Mouse (Mus musculus) layer of hippocampus, adult 9-11 months (tissue): ENCODE measurements around the gene Ank3.

Experiments
- DNase-seq: peaks from one replicate; pipeline ENCODE4 v3.0.0; 2022

The Ank3 gene

DNA sequence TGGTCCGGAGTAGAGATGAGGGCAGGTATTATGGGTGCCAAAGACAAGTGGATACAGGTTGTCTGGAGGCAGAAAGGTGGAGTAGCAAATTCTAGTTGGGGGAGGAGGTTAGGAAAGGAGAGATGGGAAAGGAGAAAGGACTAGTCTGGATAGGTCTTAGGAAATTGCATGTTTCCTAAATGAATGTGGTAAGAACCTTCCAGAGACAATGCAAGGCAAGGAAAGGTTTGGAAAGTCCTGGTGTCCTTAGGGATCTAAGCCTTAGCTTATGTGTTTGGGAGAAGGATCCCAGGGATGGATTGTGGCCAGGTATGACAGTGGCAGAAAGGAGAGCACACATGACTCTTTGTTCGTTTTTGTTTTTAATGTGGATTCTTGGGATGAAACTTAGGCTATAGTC, 139.7 kb downstream of the Ank3 start:
- no peak for DNase-seq

DNA sequence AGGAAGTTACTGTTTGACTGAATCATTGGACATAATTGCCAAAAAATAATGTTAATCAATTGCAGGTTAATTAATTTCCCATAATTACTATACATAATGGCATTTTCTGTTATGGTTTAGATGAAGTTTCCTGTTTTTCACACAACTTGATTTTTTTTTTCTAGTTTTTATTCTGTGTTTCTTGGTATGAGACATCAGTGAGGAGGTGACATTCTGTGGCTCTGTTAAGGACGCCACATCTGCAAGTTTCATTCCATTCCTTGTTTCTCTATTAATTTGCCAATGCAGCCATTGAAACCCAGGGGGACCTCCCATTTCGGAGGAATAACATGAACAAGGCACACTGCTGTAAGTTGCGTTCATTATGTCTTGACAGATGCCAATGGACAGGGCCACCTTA, 143.9 kb downstream of the Ank3 start:
- DNase-seq = no peak

DNA sequence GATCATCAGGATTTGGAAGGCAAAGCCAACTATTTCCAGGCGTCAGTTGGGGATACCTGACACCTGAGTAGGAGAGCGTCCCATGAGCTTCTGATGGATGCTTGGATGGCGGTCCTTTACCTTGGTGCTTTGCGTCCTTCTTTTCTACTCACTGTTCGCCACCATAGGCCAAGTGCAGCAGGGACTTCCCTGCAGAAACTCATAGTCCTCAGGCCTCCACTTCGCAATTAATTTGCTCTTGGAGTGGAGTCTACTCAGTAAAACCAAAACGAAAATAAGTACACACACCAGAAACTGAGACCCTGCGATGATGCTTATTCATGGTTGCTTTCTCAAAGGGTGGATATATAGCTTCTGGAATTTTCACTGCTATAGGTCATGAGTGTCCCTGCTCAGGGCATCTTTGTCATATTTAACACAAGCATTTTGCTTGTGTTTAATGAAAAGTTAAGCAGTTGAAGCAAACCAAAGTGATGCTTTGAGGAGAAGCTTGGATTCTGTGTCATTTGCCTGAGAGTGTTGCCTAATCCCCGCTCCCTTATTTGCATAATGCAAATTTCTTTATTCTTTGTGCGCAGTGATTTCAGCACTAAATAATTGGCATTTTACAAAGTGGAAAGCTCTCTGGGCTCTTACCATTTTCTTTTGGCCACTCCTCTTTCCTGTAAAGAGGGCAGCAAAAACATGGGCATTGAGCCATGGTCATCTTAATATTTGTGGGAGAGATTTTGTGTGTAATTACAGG, 145.5 kb downstream of the Ank3 start:
- no peak for DNase-seq

DNA sequence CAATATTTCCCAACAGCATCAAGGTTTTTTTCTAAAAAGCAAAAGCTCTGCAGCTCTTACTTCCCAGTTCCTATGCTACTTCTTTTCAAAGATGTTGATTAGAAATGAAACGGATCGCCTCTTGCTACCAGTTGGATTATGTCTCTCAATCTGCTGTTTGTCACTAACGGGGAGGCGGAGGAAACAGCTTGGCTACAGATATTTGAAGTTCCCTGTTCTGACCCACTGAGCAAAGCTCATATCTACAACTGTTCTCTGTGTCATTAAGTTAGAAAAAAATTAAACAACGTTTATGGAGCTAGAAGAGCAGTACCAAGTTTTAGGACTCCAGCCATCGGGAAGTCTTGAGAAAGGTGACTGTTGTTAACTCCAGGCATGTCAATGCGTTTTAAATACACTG, 146.1 kb downstream of the Ank3 start:
- peak; percentile 43 for DNase-seq

DNA sequence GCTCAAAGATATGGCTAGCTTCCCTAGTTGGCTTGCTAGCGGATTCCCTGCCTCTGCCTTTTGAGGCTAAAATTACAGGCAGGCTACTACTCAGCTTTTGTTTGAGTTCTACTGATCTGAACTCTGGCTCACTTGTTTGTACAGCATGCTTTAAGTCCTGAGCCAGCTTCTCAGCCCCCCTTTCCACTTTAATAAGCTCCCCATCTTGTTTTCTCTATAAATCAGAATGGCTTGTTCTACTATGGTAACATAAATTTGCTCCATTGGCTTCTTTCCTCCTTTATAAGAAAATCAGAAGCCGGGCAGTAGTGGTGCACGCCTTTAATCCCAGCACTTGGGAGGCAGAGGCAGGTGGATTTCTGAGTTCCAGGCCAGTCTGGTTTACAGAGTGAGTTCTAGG, 147.4 kb downstream of the Ank3 start:
- DNase-seq = no peak

DNA sequence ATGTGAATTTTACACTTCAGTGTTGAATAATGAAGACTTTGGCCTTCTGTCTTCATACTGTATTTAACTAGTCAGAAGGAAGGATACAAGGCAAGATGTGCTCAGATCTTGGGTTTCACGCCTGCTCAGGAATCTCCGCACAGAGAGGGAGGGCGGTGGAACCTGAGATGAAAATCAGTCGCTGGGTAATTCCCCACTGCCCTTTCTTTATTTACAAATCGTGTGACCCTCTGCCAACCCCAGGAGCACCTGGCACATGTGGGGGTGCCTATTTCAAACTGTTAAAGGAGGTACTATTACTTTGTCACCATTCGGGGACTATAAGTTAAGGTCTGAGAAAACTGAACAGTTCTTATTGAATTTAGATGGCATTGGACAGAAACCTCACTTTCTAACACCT, 148.1 kb downstream of the Ank3 start:
- no peak for DNase-seq

DNA sequence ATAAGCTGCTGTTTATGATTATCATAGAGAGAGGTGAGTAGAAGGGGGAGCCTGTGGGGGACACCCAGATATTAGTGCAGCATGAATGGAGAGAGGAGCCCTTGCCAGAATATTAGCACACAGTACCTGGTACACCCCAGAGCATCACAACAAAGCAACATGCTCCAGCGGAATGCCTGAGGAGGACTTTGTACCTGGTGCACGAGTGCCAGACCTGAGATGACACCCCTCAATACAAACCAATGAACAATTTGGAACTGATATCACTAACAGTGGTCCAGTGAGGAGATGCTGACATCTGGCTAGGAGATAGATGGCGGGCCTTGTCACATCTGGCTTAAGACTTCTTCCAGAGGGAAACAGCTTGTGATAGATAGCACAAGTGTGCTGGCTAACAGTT, 150.2 kb downstream of the Ank3 start:
- no peak for DNase-seq

DNA sequence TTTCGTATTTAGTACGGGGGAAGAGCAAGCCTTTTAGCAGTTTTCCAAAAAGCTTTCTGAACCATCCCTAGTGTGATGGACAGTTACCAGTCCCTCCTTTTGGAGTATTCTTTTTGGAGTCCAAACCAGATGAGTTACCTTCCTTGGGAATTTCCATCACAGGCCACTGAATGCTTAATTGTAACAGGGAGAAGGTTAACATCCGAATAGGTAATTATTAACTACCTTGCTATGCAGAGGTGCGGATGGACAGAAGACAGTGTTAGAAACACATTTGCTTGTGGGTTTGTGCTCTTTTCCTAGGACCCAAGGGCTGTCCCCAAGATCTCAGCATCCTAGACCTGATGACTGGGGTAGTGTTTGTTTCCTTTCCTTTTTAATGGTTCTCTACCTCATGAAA, 150.6 kb downstream of the Ank3 start:
- no peak for DNase-seq

DNA sequence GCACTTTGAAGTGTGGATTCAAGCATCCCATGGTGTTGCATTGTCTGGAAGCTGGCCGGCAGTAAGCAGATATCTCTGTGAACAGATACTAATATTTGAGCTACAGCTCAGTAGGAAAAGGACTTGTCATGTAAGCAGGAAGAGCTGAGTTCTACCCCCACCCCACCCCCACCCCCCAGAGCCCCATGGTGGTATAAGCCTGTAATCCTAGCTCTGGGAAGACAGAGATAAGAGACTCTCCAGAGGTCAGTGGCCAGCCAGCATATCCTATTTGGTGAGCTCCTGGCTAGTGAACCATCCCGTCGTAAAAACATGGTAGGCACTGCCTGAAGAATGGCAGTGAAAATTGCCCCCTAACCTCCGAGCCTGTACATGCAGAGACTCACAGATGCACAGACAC, 152.3 kb downstream of the Ank3 start:
- no peak for DNase-seq

DNA sequence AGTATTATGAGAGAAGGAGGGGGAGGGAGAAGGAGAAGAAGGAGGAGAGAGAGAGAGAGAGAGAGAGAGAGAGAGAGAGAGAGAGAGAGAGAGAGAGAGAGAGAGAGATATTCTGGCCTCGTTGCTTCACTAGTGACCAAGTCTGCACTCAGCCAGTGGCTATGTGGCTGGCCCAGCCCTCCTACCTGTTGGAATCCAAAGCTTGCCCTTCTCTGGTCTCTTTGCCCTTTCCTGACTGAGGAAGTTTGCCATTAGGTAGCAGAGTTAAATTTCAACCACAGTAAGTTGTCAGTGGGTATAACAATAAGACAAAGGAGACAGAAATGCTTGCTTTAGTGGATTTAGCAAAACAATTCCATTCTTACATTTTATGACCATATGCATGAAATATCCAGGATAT, 154.5 kb downstream of the Ank3 start:
- DNase-seq = no peak

DNA sequence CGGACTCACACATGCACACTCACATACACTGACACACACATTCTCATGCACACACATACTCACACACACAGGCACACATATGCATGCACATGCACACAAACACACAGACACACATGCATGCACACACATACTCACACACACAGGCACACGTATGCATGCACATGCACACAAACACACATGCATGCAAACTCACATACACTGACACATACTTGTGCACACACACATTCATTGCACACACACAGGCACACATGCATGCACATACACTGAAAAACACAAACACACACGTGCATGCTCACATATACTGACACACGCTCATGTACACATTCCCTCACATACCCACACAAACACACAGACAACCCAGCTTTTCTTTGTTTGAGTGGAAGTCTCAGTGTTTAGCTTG, 157.0 kb downstream of the Ank3 start:
- no peak for DNase-seq

DNA sequence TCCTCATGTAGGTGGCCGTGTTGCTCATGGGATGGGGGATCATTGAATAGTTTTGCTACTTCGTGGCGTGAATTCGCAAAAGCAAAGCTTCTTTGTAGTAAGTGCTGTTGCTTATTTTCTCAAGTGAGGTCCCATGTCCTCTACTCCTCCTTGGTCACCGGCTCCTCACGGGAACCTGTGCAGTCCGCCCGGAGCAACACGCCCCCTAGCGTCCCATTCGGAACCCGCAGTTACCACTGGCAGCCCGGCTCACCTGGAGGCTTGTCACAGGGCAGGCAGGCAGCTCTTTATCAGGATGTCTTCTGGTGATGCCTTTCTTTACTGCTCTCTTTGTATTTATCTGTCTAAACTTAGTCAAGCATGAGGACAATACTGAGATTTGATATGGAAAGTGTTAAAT, 157.7 kb downstream of the Ank3 start:
- no peak for DNase-seq

DNA sequence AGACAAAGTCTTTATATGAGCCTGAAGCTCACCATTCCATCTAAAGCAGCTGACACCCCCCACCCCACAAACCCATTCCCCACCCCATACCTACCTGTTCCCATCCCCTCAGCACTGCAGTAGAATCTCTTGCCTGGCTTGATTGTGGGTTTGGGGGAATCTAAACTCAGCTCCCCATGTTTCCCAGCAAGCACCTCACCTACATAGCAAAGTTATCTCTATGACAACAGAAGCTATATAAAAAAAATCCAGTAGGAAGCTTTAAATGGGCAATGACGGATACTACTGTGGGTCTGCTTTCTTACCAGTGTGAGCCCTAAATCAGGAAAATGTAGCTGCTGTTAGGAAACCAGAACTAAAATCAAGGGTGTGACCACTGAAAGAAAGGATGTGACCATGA, 161.7 kb downstream of the Ank3 start:
- DNase-seq = no peak

DNA sequence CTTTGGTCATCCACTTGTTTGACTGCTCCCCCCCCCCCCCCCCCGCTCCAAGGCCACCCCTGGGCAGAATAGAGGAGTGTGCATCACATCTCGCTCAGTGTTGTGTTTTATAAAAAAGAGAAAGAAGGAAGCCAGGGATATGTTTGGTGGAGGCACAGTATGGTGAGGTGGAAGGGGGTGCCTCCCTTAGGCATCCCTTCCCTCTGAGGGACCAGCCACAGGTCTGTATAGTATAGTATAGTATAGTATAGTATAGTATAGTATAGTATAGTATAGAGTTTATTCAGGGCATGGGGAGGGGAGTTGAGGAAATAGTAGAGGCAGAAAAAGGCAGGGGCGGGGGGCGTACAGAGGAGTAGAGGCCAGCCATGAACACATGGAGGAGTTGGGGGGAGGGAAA, 164.4 kb downstream of the Ank3 start:
- no peak for DNase-seq

DNA sequence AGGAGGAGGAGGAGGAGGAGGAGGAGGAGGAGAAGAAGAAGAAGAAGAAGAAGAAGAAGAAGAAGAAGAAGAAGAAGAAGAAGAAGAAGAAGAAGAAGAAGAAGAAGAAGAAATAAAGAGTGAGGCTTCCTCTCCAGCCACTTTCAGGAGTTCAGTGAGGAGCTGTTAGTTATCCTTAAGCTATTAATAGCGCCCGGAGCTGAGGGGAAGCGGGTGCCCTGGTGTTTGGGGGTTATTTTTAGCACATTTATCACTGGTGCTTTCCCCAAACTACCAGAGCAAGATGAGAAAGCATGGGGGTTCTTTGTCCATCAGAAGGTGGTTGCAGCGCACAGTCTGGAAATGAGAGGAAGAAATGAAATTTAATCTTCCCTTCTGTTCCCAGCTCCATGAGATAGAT, 166.5 kb downstream of the Ank3 start:
- no peak for DNase-seq

DNA sequence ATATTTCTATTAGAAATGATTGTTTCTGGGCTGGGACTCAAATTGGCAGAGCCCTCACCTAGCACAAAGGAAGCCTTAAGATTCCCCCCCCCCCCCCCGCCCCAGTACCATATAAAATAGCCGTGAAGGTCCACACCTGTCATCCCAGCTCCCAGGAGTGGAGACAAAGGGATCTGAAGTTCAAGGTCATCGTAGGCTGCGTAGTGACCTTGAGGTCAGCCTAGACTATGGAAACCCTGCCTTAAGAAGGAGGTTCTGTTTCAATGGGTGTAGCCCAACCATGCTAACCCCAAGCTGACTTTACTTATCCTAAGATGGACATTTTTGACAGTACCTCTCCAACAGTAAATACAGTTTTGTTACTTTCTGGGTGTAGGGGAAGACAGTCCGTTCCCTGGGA, 170.4 kb downstream of the Ank3 start:
- no peak for DNase-seq

DNA sequence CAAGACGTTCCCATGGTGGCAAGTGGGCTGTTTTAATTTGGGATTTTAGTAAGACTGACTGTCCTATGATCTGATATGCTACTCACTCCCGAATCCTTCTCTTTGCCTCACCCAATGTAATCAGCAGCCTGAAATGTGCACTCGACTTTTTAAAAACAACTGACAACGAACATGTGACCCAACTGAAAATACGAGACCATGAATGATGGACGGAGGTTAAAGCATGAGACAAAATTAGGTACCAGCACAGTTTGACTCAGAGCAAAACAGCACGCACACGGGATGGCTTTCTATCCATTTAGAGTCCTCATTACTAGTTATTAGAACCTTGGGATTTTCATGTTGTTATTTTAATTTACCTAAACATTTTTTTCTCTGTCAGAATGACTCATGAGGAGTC, 171.2 kb downstream of the Ank3 start:
- no peak for DNase-seq

DNA sequence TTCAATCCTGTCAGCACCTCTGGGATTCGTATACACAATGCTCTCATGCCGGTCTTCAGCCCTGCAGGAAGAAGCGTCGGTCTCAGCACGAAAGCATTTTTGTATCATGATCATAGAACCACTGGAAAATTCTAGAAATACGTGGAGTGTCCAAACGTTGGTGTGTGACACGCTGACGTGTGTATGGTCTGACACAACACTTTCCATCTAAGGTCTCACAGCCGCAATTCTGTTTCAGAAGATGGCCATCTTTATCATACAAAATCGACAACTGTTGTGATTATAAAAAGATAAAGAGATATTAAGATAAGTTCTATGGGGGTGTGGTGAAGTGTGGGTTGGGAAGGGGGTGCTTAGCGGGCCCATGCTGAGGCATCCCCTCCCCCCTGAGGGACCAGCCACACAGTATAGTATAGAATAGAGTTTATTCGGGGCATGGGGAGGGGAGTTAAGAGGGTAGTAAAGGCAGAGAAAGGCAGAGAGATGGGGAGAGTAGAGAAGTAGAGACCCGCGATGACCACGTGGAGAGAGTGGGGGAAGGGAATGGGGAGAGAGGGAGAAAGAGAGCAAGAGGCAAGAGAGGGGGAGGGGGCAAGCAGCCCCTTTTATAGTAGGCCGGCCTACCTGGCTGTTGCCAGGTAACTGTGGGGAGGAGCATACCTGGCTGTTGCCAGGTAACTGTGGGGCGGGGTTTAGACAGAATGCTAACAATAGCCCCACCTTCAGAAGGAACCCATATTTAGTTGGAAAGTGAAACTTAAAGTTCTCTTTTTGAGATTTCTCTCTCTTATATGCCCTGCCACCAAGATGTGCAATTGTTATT, 172.1 kb downstream of the Ank3 start:
- no peak for DNase-seq

DNA sequence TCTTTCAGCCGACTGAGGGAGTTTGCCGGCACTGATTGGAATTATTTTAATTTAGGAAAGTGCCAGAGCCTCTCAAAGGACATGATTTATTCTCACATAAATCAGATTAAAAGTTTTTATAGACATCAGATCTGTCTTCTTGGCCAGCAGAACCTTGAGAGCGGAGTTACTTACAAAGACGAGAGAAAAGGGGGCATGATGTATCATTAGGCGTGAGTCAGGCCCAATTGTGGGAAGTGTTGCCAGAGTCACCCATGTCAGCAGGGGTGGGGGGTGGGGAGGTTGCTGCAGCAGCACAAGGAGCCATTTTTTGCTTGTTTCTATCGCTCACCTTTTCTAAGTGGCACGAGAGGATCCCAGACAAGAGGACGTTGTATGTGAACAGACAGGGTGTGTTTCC, 172.8 kb downstream of the Ank3 start:
- no peak for DNase-seq

DNA sequence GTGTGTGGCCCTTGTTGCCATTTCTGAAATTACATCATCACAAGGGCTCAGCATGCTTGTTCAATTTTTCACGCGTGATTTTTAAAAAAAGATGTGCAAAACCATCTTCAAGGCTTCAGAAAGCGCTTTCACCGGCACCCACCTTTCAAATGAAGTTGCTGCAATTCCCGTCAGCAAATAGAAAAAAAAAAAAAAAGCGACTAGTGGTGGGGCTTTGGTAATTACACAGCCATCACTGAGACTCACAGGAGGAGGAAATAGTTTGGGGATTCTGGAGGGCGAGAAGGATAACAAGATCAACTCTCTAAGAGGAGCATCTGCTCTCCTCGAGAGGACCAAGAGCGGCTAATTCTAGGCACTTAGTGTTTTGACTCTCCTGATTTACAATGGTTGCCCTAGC, 173.4 kb downstream of the Ank3 start:
- no peak for DNase-seq

DNA sequence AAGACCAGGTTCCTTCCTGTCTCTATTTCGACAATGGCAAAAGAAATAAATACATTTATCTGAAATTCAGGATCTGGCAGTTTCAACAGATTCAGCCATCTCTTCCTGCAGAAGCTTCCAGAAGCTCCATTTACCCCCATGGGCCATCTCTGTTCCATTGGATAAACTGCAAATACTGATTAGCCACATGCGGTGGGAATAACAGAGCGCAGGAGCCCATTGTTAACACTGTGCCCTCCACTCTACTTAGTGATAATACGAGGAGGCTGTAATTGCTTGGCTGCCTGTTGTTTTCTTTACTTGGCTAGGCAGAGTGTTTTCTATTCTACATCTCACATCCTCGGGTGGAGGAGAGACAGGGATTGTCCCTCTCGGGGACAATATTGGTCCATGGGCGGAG, 174.5 kb downstream of the Ank3 start:
- no peak for DNase-seq

DNA sequence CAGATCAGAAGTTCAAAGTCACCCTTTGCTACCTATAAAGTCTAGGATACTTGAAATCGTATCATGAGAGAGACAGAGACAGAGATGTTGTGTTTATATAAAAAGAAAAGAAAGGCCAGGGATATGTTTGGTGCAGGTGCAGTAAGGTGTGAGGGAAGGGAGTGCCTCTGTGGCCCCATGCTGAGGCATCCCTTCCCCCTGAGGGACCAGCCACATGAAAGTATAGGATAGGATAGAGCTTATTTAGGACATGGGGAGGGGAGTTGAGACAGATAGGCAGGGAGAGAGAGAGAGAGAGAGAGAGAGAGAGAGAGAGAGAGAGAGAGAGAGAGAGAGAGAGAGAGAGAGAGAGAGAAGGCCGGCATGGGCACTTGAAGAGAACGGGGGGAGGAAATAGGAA, 175.2 kb downstream of the Ank3 start:
- DNase-seq = no peak

DNA sequence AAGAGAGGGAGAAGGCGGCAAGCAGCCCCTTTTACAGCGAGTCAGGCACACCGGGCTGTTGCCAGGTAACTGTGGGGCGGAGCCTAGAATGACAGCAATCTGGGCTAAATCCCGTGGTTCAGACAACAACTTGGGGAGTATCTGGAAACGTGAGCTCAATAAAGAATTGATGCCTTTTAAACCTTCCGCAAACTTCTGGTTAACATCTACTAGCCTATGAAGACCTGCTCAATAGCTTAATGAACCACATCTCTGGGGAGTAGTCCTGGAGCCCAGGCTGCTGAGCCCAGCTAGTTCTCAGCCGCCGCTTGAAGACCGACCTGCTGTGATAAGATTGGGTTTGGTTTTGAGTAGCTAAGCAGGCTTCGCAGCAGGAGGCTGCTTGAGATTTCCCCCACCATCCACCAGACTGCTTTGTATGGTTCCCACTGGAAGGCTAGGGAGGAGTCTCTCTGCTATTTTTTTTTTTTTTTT, 175.7 kb downstream of the Ank3 start:
- DNase-seq = no peak

DNA sequence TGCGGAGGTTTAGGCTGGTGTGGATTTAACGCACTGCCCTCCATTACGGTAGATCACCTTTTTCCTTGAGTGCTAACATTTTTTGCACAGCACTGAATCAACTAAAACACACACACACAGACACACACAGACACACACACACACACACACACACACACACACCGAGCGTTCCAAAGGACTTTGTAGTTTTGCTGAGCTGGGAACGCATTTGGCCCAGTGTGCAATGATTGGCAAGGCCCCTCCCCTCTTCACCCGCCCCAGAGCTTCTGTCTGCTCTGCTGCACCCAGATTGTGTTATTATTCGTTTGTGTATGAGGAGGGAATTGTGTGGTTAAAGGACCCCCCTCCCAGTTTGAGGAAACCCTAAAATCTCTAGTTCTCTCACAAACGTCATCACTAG, 176.3 kb downstream of the Ank3 start:
- DNase-seq = no peak

DNA sequence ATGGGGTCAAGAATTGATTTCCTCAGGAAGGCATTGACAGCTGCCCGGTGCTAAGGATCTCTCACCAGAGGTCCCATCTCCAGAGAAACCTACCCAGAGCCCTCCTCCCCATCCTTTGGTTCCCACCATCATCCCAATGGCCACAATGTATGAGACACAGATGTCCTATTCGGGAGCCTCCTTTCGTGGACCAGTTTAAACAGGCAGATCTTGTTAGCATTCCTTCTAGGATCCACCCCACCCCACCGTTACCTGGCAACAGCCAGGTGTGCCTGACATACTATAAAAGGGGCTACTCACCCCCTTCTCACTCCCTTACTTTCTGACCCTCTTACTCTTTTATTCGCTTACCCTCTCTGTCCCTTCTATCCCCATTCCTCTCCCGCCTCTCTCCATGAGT, 176.9 kb downstream of the Ank3 start:
- no peak for DNase-seq
